Mouse (Mus musculus) olfactory bulb, adult 2 months (tissue): ENCODE results near the gene Cpn1.

Experiments
- CTCF ChIP-seq: fragments of 200-500 bp; IDR thresholded peaks from 2 replicates; pipeline ENCODE4 v1.5.1; 2012; ENCODE audit warnings: low read depth, mild to moderate bottlenecking, low read length, moderate library complexity; ENCODE audit not compliant: insufficient read depth
- POLR2A ChIP-seq: fragments of 200-500 bp; IDR thresholded peaks from 2 replicates; pipeline ENCODE4 v1.6.1; 2012; ENCODE audit warnings: mild to moderate bottlenecking, low read depth, low read length, moderate library complexity; ENCODE audit not compliant: insufficient read depth

DNA sequence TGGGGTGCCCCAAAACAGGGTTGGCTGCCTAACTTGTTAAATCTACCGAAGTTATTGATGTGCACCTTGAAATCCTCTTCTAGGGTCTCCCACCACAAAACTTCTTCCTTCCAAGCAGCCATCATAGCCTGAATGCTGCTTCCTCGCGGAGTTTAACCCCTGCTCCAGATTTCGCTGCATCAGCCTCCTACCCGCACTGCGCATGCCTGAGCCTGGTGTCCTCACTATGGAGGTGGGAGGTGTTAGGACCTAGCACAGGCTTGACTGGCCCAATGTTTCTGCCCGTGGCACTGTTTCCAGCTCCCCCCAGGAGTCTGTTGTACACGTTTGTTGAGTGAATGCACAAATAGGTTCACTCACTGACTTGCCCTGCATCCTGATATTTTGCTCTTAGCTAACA is 4.0 kb upstream of the Cpn1 start:
- no peak for TF ChIP-seq POLR2A
- TF ChIP-seq CTCF = no peak
